Mouse (Mus musculus): ENCODE results near the gene Ankfn1. TPM values are rescaled to one million over a fixed set of nuclear protein-coding genes. Genes with fewer than 3 reads are reported as not detected.
A peak's percentile ranks its signal among the peaks of the same experiment; 100 is the strongest.

The Ankfn1 gene
- total RNA-seq, 2 experiments from 2014 or later, result 0.10 TPM; not detected in 1

- DNase-seq, result peak in 1 of 2 experiments; percentile 9
Measured at GRCm38 (mm10) chr11:89462216-89462615, 315.2 kb downstream of the Ankfn1 start.

GRCm38 (mm10) chr11:89459437-89459836 is 318.0 kb downstream of the Ankfn1 start:
- DNase-seq, result peak; percentile 18 to 32

- DNase-seq, result no peak
Measured at GRCm38 (mm10) chr11:89455647-89456231, 321.7 kb downstream of the Ankfn1 start.

GRCm38 (mm10) chr11:89454702-89455101 is 322.8 kb downstream of the Ankfn1 start:
- DNase-seq, result peak in 1 of 2 experiments; percentile 5

GRCm38 (mm10) chr11:89452862-89453261 is 324.6 kb downstream of the Ankfn1 start:
- no peak for DNase-seq

GRCm38 (mm10) chr11:89450406-89450805 is 327.0 kb downstream of the Ankfn1 start:
- no peak for DNase-seq

- no peak for DNase-seq
Measured at GRCm38 (mm10) chr11:89448986-89449385, 328.5 kb downstream of the Ankfn1 start.

GRCm38 (mm10) chr11:89447477-89447876 is 330.0 kb downstream of the Ankfn1 start:
- no peak for DNase-seq

- DNase-seq, result no peak
Measured at GRCm38 (mm10) chr11:89440566-89440965, 336.9 kb downstream of the Ankfn1 start.

- peak in 1 of 2 experiments; percentile 12 for DNase-seq
Measured at GRCm38 (mm10) chr11:89424358-89424757, 353.1 kb downstream of the Ankfn1 start.

- DNase-seq, result no peak
Measured at GRCm38 (mm10) chr11:89422637-89423036, 354.8 kb downstream of the Ankfn1 start.

GRCm38 (mm10) chr11:89420767-89421438 is 356.6 kb downstream of the Ankfn1 start:
- no peak for DNase-seq

GRCm38 (mm10) chr11:89419863-89420262 is 357.6 kb downstream of the Ankfn1 start:
- no peak for DNase-seq

GRCm38 (mm10) chr11:89418644-89419043 is 358.8 kb downstream of the Ankfn1 start:
- no peak for DNase-seq

- no peak for DNase-seq
Measured at GRCm38 (mm10) chr11:89416769-89417168, 360.7 kb downstream of the Ankfn1 start.

- no peak for DNase-seq
Measured at GRCm38 (mm10) chr11:89408774-89409173, 368.7 kb downstream of the Ankfn1 start.

- DNase-seq, result no peak
Measured at GRCm38 (mm10) chr11:89404489-89404888, 373.0 kb downstream of the Ankfn1 start.

- no peak for DNase-seq
Measured at GRCm38 (mm10) chr11:89403436-89403835, 374.0 kb downstream of the Ankfn1 start.

GRCm38 (mm10) chr11:89388851-89389250 is 388.6 kb downstream of the Ankfn1 start:
- no peak for DNase-seq

- DNase-seq, result no peak
Measured at GRCm38 (mm10) chr11:89382634-89383009, 394.8 kb downstream of the Ankfn1 start.

GRCm38 (mm10) chr11:89381782-89382633 is 395.4 kb downstream of the Ankfn1 start:
- no peak for DNase-seq

- DNase-seq, result no peak
Measured at GRCm38 (mm10) chr11:89370941-89371340, 406.5 kb downstream of the Ankfn1 start.

- peak in 1 of 2 experiments; percentile 5 for DNase-seq
Measured at GRCm38 (mm10) chr11:89370373-89370772, 407.1 kb downstream of the Ankfn1 start.

All from heart, adult 18-20 months (tissue).